Mouse (Mus musculus): ENCODE data around the gene Trim65.
A peak's percentile ranks its signal among the peaks of the same experiment; 100 is the strongest.
"Not testable (repeated sequence)": the region's sequence is repeated elsewhere in the genome, so short reads cannot be mapped to it uniquely, and the experiment has no call there.

Gene Trim65

DNA sequence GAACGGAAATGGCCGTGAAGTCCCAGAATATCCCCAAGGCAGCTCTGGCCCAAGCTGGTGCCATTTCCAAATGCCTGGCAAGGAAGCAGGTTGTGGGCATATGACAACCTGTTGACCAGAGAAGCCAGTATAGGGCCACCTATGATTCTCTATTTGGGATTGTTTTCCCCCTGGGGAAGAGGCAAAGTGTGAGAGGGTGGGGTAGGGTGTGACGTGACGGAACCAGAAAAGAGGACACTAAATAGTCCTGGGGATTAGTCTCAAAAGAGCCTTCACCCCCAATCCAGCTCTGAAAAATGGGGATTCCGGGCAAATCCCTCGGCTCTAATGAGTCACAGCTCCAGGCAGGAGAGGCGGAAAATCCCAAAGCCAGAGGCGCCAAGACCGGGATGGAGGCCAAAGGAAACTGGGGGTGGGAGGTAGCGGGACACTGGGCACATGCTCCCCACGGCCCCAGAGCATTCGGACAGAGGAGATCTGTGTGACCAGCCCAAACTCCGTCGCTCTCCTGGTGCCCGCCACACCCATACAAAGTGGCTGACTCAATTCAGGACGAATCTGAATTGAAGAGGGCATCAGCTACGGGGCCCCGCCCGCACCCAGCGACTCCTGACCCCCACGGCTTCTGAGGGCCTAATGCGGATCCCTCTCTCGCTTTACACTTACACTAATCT, 22.3 kb downstream of the Trim65 start:
- no peak for DNase-seq (ENCODE audit: low spot score)

DNA sequence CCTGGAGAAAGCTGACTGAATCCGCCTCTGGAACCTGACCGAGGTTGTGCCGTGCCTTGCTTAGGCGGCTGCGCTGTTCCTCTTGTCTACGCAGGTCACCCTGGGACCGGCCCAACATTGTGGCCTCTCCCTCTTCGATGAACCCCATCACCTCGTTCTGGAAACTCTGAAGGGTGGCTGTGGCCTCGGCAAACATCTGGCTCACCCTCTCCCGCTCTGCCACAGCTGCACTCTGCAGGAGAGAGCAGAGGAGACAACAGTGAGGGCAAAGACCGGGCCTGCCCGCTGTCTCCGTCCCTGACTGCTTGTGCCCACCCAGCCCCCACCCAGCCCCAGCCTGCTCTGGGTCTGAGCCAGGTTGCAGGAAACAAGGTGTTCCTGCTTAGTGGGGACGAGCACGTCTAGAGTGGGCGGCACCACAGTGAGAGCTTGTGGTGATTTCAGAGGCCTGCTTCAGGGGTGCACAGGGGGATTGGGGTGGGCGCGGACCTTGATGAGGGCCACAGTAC, 23.1 kb downstream of the Trim65 start:
- no peak for DNase-seq (ENCODE audit: low spot score)

DNA sequence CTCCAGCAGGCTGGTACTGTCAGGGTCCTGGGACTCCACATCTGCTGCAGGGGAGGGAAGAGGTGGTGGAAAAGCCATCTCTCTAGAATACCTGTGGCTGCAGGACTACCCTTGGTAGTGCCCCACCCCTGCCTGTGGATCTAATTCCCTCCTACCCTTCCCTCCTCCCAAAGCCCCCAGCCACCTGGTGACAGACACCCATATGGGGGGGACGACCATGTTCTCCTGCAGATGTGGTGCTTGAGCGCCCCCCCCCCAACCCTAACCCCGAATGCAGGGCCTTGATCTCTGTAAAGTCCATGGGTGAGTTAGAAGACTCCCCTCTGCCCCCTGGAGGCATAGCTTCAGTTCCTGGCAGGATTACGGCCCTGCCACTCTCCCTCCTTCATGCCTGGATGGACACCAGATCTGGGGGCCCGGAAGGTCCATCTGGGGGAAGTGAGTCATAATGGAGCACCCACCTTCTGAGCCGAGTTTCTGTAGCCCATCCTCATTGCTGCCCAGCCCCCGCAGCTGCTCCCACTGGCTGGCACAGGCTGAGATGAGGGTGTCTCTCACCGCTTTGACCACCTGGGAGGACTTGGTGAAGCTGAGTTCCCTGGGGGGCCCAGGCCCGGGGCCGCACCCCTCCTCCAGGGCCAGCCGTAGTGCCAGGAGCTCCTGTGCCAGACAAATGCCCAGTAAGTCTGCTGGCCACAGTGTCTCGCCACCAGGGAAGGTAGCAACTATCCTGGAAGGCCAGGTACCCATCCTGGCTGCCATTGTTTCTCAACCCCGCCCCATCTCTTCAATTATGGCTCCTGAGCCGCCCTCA, 23.8 kb downstream of the Trim65 start:
- DNase-seq (ENCODE audit: low spot score): peak; percentile 57

DNA sequence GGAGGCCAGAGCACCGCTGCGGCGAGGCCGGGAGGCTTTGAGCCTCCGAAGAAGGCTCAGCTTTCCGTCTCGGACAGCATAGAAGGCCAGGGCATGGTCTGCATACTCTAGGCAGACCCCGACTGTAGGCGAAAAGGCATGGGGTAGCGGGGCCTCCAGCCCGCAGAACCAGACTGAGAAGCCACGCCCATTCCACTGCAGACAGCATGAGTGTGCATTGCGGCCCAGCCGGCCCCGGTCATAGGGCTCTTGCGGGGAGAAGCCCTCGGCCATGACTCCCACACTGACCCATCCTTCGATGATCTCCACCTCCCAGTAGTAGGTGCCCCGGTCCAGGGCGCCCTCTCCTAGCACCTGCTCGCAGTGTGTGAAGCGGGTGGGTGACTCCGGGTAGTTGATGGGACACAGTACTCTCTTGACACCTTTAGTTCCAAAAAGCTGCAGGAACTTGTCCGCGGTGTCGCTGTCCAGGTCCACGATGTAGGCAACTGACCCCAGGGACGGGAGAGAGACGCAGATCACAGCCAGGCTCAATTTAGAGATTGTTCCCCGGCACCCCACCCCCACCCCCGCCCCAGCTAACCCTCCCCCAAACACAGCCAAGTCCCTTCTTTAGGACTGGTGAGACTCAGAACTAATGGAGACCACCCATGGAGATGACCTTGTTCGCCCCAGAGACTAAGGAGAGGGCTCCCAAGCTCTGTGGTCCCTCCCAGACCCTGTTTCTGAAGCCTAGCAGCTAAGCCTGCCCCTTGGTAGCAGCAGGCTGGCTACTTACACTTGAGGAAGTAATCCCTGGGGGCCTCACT, 24.6 kb downstream of the Trim65 start:
- peak; percentile 57 for DNase-seq (ENCODE audit: low spot score)

- no peak for DNase-seq (ENCODE audit: low spot score)
These were observed 25.9 kb downstream of the Trim65 start for GRCm38 (mm10) chr11:116105065-116105464.

DNA sequence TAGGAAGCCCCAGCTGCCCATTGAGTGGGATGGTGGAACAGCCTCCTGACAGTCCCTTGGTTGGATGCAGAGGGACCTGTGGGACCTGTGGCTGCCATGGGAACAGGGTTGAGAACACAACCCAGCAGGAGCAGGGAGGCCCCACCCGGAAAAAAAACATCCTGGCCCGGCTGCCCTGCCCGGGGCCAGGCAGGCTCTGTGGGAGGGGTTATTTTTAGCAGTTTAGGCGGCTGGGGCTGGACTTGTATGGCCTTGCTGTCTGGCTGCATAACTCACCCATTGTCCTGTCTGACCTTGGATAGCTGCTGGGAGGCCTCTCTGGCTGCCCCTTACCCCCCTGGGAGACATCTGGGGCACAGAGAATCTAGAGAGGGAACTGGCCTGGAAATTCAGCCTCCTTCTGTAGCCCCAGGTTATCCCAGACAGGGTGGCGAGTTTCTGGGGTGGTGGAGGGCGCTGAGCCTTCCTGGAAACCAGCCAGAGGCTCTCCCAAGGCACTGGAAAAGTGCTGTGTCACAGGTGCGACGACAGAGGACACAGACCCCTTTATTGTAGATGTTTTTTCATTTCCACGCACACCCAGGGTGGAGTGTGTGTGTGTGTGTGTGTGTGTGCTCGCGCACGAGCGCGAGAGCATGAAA, 26.8 kb downstream of the Trim65 start:
- peak; percentile 49 for DNase-seq (ENCODE audit: low spot score)

DNA sequence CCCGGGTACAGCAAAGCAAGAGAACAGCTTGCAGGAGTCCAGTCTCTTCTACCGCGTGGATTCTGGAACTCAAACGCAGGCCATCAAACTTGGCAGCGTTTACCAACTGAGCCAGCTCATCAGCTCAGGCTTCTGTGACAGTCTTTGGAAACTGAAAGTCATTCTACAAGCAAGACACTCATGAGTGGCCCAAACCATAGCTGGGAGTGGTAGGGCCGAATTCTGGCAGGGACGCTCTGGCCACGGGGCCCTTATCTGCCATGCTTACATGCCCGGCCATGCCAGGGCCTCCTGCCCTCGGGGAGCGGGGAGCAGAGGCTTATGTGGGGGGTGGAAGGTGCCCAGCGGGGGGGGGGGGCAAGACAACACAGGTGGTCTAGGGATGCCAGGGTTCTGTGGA, 27.4 kb downstream of the Trim65 start:
- no peak for DNase-seq (ENCODE audit: low spot score)

DNA sequence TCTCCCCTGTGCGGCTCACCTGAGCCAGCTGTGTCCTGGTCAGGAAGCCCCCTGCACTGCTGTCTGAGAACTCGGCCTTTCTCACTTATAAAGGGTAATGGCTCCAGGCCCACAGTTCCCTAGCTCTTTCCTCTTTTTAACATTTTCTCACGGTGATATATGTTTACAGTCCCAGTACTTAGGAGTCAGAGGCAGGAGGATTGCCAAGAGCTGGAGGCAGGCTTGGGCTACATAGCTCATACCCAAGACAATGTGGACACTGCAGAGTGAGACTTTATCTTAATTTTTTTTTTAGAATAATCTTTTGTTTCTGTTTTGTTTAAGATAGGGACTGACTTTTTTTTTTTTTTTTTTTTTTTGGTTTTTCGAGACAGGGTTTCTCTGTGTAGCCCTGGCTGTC, 28.5 kb downstream of the Trim65 start:
- no peak for DNase-seq (ENCODE audit: low spot score)

DNA sequence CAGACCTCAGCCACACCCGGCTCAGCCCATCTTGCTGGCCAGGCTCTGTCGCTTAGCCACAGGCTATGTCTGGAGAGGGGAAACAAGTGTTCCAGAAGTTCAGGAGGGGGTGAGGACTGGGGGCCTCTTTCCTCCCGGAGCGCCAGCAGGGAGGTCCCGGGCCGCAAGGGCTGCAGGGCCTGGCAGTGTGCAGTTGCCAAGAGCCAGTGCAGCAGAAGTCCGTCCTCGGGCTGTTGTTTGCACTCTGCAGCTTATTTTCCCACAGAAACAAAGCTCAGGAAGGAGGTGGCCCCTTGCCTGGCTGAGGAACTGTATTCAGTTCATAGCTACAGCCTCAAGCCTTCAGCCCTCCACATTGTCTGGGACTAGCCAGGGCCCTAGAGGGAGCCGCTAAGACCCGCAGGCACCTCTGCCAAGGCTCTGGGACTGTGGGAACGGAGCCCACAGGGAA, 29.0 kb downstream of the Trim65 start:
- peak; percentile 28 for DNase-seq (ENCODE audit: low spot score)

DNA sequence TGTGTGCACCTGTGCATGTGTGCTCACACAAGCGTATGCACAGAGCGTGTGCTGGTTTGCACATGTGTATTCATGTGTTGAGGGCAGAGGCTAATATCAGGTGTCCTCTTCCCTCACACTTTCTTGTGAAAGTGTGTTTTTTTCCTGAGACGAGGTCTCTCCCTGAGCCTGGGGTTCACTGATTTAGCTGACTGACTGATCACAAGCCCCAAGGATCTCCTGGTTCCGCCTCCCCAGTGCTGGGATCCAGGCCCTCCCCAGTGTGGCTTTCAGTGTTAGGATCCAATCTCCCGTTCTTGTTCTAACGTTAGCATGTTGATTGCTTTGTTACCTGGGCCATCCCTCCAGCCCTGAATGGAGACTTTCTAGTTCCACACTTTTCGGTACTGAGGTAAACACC, 30.1 kb downstream of the Trim65 start:
- DNase-seq (ENCODE audit: low spot score): no peak

GRCm38 (mm10) chr11:116100385-116100784, 30.5 kb downstream of the Trim65 start:
- DNase-seq (ENCODE audit: low spot score): no peak

DNA sequence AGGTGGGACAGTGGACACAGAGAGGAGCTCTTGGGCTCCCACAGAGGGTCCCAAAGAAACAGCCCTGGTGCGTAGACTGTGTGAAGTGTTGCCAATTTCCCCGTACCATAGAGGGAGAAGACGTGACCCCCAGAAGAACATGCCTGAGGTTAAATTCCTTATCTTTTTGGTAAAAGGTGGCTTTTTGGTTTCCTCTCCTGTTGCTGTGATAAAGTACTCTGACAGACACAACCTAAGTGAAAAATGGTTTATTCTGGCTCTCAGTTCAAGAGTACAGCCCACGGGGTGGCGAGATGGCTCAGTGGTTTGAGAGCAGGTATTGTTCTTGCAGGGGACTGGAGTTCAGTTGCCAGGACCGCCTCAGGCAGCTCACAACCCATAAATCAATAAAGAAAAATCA, 31.5 kb downstream of the Trim65 start:
- DNase-seq (ENCODE audit: low spot score): no peak

- DNase-seq (ENCODE audit: low spot score): no peak
These were observed 32.0 kb downstream of the Trim65 start for GRCm38 (mm10) chr11:116098711-116099460.

GRCm38 (mm10) chr11:116096213-116097108, 34.5 kb downstream of the Trim65 start:
- peak; percentile 61 for DNase-seq (ENCODE audit: low spot score)

GRCm38 (mm10) chr11:116095573-116095972, 35.4 kb downstream of the Trim65 start:
- no peak for DNase-seq (ENCODE audit: low spot score)

DNA sequence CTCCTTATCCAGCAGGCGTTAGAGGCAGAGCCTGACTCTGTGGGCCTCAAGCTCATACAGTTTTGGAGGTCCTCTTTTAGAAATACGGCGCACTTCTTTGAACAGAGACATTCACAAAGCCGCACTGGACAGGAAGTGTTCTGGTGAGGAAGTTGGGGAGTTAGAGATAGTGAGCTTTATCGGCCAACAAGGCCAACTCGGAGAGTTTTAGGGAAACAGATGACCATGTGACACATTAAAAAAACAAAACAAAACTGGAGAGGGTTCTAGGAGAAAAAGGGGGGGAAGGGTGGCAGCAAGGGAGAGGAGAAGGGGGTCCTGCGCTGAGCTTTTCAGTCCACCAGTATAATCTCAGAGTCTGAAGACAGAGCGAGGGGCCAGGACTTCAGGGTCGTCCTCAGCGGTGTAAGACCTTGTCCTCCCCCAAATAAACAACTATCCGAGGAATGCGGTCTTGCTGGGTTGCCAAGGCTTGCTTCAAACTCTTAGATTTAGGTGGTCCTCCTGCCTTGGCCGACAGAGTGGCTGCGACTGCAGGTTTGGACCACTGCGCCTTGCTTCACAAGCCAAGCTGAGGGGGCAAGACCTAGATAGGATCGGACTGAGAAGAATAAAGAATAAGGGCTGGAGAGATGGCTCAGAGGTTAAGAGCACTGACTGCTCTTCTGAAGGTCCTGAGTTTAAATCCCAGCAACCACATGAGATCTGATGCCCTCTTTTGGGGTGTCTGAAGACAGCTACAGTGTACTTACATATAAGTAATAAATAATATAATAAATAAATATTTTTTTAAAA, 37.0 kb downstream of the Trim65 start:
- DNase-seq (ENCODE audit: low spot score): no peak

GRCm38 (mm10) chr11:116092959-116093358, 38.0 kb downstream of the Trim65 start:
- DNase-seq (ENCODE audit: low spot score): not testable (repeated sequence)

GRCm38 (mm10) chr11:116091591-116091990, 39.3 kb downstream of the Trim65 start:
- DNase-seq (ENCODE audit: low spot score): no peak

DNA sequence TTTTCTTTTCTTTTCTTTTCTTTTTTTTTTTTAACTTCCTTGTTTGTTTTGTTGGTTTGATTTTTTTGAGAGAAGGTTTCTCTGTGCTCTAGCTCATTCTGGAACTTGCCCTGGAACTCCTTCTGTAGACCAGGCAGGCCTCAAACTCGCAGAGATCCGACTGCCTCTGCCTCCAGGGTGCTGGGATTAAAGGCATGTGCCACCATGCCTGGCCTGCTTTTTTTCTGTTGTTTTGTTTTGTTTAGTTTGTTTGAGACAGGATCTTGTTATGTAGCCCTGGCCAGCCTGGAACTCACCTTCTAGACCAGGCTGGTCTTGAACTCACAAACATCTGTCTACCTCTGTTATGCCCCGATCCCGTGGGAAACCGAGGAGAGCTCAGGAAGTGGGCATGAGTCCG, 41.4 kb downstream of the Trim65 start:
- DNase-seq (ENCODE audit: low spot score): no peak

All from retina, embryonic 14.5 days (tissue).